Mouse (Mus musculus) heart, adult 2 months (tissue): ENCODE data around the gene Lrrc30. TPM values are rescaled to one million over a fixed set of nuclear protein-coding genes. Genes with fewer than 3 reads are reported as not detected.

Experiments used
- DNase-seq, 2 experiments: peaks; one replicate each; pipeline ENCODE4 v3.0.0; 2021
- H3K27ac ChIP-seq: fragments of 200-600 bp; 2 replicates; pipeline ENCODE4 v1.8.1; 2022
- H3K27me3 ChIP-seq: fragments of 200-500 bp; 2 replicates; pipeline ENCODE4 v1.6.1; 2012; ENCODE audit warnings: mild to moderate bottlenecking, low read length, inconsistent platforms, mixed read lengths; ENCODE audit not compliant: control insufficient read depth, insufficient read depth
- H3K36me3 ChIP-seq: fragments of 200-500 bp; 2 replicates; pipeline ENCODE4 v1.6.1; 2012; ENCODE audit warnings: low read length, inconsistent platforms; ENCODE audit not compliant: control insufficient read depth, insufficient read depth
- H3K4me1 ChIP-seq: fragments of 200-500 bp; 2 replicates; pipeline ENCODE4 v1.6.1; 2011; ENCODE audit warnings: low read length; ENCODE audit not compliant: control insufficient read depth, insufficient read depth
- H3K4me3 ChIP-seq: fragments of 200-600 bp; 2 replicates; pipeline ENCODE4 v1.8.1; 2022
- H3K79me2 ChIP-seq: fragments of 200-500 bp; replicated peaks from 2 replicates; pipeline ENCODE4 v1.6.1; 2012; ENCODE audit warnings: mild to moderate bottlenecking, inconsistent platforms, low read length, moderate library complexity, mixed read lengths; ENCODE audit not compliant: control insufficient read depth, insufficient read depth
- H3K9ac ChIP-seq: fragments of 200-500 bp; 2 replicates; pipeline ENCODE4 v1.6.1; 2012; ENCODE audit warnings: low read depth, mild to moderate bottlenecking, control low read depth, inconsistent platforms, low read length, mixed read lengths
- CTCF ChIP-seq: fragments of 200-600 bp; IDR thresholded peaks from 2 replicates; pipeline ENCODE4 v1.8.1; 2022; ENCODE audit warnings: antibody characterized with exemption, mild to moderate bottlenecking, moderate library complexity
- EP300 ChIP-seq: fragments of 200-500 bp; IDR thresholded peaks from 2 replicates; pipeline ENCODE4 v1.6.1; 2011; ENCODE audit warnings: low read depth, low read length, control low read depth; ENCODE audit not compliant: insufficient read depth
- POLR2A ChIP-seq: fragments of 200-500 bp; IDR thresholded peaks from 2 replicates; pipeline ENCODE4 v1.6.1; 2011; ENCODE audit warnings: mild to moderate bottlenecking, low read depth, low read length, control low read depth; ENCODE audit not compliant: insufficient read depth
- WGBS: fragments of 180-500 bp; shearing (Covaris S2); methylation state at CpG from one replicate; pipeline ENCODE4 v1.1.7; 2018; 5-methylcytosine and 5-hydroxymethylcytosine counted together
- intact Hi-C: fragments of 180-260 bp; cut with DNase I; formaldehyde crosslinking; loops from one replicate; pipeline ENCODE4 v1.15.1; 2025
- polyA plus RNA-seq: library from polyadenylated mRNA; depleted of rRNA; stranded (reverse); fragments of >200 nt; gene quantifications from 2 replicates; pipeline ENCODE4 v1.2.3, GENCODE M21; 2012
- total RNA-seq, 2 experiments: library from RNA; stranded (reverse); gene quantifications; 2 replicates each; pipeline ENCODE4 v1.2.3; 2021

The Lrrc30 gene
- total and polyA plus RNA-seq, 3 experiments, result 0.25 to 0.41 (median 0.37) TPM

DNA sequence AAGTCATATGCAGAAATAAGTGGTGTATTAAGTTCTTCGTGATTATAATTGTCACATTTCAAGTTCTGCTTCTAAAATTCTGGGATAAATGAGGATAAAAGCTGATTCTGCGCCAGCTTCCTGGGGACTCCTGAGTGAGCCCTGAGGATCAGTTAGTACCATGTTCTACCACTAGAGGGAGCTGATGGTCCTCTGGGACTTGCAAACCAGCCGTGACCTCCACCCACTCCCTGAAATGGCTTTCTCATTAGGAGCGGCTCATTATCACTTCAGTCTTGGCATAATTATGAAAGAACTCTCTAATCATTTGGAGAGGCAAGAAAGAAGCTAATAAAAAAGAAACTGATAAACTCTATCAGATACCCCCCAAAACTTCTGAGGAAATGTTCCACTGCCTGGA lies 19.0 kb upstream of the Lrrc30 start:
- no peaks in the 10 kb centered on the region for H3K4me1 ChIP-seq
- 9% methylated on average over 4 of the region's 4 CpGs for WGBS
- TF ChIP-seq EP300 (0 out of 2 replicates have a peak, but pooled peaks have one; percentile 38), POLR2A (no peak)
- no peaks in the 10 kb centered on the region for H3K79me2 ChIP-seq
- intact Hi-C loops, result loop anchor here (1.0 kb wide), 1 partner anchor 186 kb away; no protein-coding TSS in a partner anchor
- no peaks in the 10 kb centered on the region for H3K27me3 ChIP-seq
- H3K9ac ChIP-seq, result no peak overlapping the region
- no peak overlapping the region for H3K27ac ChIP-seq
- no peaks in the 10 kb centered on the region for H3K36me3 ChIP-seq
- H3K4me3 ChIP-seq, result no peak overlapping the region
- DNase-seq, result peak; percentile 40

DNA sequence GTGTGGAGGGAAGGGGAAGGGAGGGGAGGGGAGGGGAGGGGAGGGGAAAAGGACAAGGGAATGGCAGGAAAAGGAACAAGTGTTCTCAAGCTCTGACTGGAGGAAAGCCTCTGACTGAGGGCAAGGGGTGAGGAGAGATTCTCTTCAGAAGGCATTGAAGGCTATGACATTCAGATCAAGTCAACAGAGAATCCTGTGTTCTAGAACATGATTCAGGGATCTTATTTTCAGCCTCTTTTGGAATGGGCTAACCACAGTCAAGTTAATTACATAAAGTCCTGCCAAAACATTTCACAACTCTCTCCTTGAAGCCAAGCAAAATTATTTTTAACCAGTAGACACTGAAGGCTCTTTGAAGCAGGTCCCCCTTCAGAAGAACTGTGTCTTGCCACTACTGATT lies 9.1 kb upstream of the Lrrc30 start:
- Histone ChIP-seq H3K9ac (no peak overlapping the region), H3K79me2 (no peaks in the 10 kb centered on the region), H3K27me3 (no peaks in the 10 kb centered on the region), H3K36me3 (no peaks in the 10 kb centered on the region), H3K4me3 (no peak overlapping the region), H3K4me1 (peaks cover 6% of the 10 kb centered on the region), H3K27ac (no peak overlapping the region)
- DNase-seq, result no peak
- intact Hi-C loops, result no loop called here
- TF ChIP-seq CTCF (no peak), POLR2A (no peak), EP300 (no peak)

DNA sequence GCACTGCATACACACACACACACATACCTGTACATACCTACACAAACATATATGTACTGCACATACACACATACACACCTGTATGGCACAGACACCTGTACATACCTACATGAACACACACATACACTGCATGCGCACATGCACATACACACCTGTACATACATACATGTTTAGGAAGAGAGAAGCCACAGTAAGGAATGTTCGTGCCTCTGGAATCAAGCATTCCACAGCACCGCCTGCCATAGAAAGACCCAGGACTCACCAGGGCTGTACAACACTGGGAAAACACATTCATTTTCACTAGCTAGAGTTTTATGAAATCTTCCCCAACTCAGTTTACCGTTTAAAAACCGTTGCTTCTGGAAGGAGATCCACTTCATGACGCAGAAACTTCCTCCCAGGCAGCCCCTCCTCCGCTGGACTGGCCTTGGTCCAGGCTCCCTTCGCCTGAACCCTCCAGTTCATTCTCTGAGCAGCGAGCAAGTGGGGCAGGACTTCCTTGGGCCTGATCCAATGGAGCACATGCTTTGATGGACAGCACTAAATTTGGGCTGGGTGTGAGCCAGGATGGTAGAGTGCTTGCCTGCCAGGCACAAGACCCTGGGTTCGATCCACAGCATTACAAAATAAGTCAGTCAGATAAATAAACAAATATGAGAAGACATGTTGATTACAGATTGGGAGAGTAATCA lies 5.7 kb upstream of the Lrrc30 start:
- intact Hi-C loops, result no loop called here
- H3K79me2 ChIP-seq, result no peaks in the 10 kb centered on the region
- WGBS, result 31% methylated on average over 10 of the region's 10 CpGs
- DNase-seq, result peak; percentile 60 to 73
- H3K36me3 ChIP-seq, result no peaks in the 10 kb centered on the region
- H3K27ac ChIP-seq, result peak overlapping the region; percentile 31
- TF ChIP-seq EP300 (0 out of 2 replicates have a peak, but pooled peaks have one; percentile 31), POLR2A (no peak)
- H3K4me3 ChIP-seq, result no peak overlapping the region
- no peaks in the 10 kb centered on the region for H3K27me3 ChIP-seq
- peak overlapping the region; percentile 18; the same call in 1 of the 2 replicates for H3K9ac ChIP-seq
- peaks cover 6% of the 10 kb centered on the region for H3K4me1 ChIP-seq

DNA sequence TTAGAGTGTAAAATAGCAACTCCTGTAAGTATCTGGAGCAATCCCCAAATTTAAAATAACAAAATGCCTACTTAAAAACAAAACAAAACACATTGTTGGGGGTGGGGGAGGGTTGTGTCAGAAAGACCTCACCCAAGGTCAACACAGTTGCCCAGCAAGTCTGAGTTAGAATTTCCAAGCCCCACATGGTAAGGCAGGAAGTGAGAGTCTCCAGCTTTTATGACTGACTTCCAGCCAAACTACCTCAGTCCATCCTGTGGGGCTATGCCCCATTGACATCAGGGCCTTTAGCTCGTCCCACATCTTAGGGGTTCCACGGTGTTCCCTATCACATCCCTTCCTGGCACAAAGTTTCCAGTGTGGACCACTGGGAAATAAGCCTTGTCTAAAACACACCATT lies 4.4 kb upstream of the Lrrc30 start:
- TF ChIP-seq POLR2A (no peak), EP300 (no peak), CTCF (no peak)
- Histone ChIP-seq H3K79me2 (no peaks in the 10 kb centered on the region), H3K4me1 (peaks cover 6% of the 10 kb centered on the region), H3K27me3 (no peaks in the 10 kb centered on the region), H3K9ac (no peak overlapping the region), H3K4me3 (no peak overlapping the region), H3K36me3 (no peaks in the 10 kb centered on the region), H3K27ac (no peak overlapping the region)
- intact Hi-C loops, result no loop called here
- WGBS, result 49% methylated on average over 2 of the region's 2 CpGs
- no peak for DNase-seq

DNA sequence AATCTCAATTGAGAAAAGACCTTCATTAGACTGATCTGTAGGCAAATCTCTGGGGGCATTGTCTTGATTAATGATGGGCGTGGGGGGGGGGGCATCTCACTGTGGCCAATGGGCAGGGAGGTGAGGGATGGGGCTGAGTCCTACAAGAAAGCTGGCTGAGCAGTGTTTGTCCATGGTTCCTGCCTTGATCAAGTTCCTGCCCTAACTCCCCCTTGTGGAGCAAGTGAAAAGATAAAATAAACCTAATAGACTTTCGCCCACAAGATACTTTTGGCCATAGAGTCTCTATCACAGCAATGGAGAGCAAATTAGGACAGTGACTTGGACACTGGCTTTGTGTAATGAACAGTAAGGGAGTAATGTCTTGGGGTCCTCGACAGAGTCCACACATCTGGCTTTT lies 3.8 kb upstream of the Lrrc30 start:
- peaks cover 6% of the 10 kb centered on the region for H3K4me1 ChIP-seq
- H3K4me3 ChIP-seq, result no peak overlapping the region
- no peaks in the 10 kb centered on the region for H3K79me2 ChIP-seq
- no peaks in the 10 kb centered on the region for H3K36me3 ChIP-seq
- TF ChIP-seq CTCF (peak; percentile 42), POLR2A (no peak)
- intact Hi-C loops, result no loop called here
- no peaks in the 10 kb centered on the region for H3K27me3 ChIP-seq
- H3K9ac ChIP-seq, result no peak overlapping the region
- no peak overlapping the region for H3K27ac ChIP-seq
- WGBS, result 73% methylated on average over 3 of the region's 3 CpGs
- no peak for DNase-seq

DNA sequence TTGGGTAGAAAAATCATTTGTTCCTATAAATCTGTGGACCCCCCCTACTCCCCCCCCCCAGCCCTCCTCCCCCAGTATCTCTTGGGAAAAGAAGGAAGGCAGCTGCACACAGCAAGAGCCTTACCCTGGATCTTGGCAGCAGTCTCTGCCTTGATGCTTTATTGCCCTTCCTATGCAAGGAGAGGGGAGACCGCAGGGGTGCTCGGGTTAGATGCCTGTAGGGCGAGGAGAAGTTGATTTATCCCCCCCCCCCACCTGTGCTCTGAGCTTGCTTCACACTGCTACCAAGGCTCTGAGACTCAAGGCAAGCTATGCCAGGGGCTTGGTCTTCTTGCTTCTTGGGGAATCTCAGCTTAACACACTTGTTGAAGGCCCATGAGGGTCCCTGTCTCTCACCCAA lies 2.8 kb downstream of the Lrrc30 start:
- 97% methylated on average over 3 of the region's 3 CpGs for WGBS
- peaks cover 3% of the 10 kb centered on the region; the same call in 1 of the 2 replicates for H3K4me1 ChIP-seq
- no peak for DNase-seq
- intact Hi-C loops, result no loop called here
- H3K79me2 ChIP-seq, result no peaks in the 10 kb centered on the region
- no peaks in the 10 kb centered on the region for H3K27me3 ChIP-seq
- H3K4me3 ChIP-seq, result no peak overlapping the region
- no peak overlapping the region for H3K9ac ChIP-seq
- no peaks in the 10 kb centered on the region for H3K36me3 ChIP-seq
- TF ChIP-seq CTCF (no peak), POLR2A (no peak), EP300 (no peak)
- H3K27ac ChIP-seq, result peak overlapping the region; percentile 69
